Mouse (Mus musculus) lung, adult 2 months (tissue): ENCODE data around the gene Dapk3.
"Not testable (repeated sequence)": the region's sequence is repeated elsewhere in the genome, so short reads cannot be mapped to it uniquely, and the experiment has no call there.

ENCODE experiments used
- CTCF ChIP-seq: fragments of 200-500 bp; IDR thresholded peaks from 2 replicates; pipeline ENCODE4 v1.5.1; 2011; ENCODE audit warnings: mild to moderate bottlenecking, low read length, control low read depth; ENCODE audit not compliant: insufficient read depth
- POLR2A ChIP-seq: fragments of 200-500 bp; IDR thresholded peaks from 2 replicates; pipeline ENCODE4 v1.6.1; 2011; ENCODE audit warnings: low read depth, mild to moderate bottlenecking, control low read depth, low read length, borderline replicate concordance; ENCODE audit errors: extremely low read depth

DNA sequence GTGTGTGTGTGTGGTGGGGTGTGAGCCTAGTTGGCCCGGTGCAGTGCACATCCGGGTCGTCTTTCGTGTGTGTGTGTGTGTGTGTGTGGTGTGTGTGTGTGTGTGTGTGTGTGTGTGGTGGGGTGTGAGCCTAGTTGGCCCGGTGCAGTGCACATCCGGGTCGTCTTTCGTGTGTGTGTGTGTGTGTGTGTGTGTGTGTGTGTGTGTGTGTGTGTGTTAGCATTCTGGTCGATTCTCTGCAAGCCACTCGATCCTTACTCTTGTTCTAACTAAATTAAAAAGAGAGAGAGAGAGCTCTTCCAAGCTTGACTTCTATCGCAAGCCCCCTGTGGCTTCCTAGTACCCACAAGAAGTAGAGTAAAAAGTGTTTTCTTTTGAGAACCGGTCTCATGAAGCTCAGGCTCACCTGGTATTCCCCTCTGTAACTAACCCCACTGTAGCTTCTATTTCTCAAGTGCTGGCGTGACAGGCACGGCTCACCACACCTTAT is 13.3 kb upstream of the Dapk3 start:
- not testable (repeated sequence) for TF ChIP-seq CTCF, POLR2A
